Mouse (Mus musculus): ENCODE data around the gene Nacad. TPM values are rescaled to one million over a fixed set of nuclear protein-coding genes. Genes with fewer than 3 reads are reported as not detected.

Gene Nacad
- 50.2 TPM for polyA plus RNA-seq (2015; fragmentation: Illumina TruSeq; extraction: RNeasy Lipid Tissue Mini Kit (QIAGEN cat#74804); ENCODE audit: low read depth, low replicate concordance)

DNA sequence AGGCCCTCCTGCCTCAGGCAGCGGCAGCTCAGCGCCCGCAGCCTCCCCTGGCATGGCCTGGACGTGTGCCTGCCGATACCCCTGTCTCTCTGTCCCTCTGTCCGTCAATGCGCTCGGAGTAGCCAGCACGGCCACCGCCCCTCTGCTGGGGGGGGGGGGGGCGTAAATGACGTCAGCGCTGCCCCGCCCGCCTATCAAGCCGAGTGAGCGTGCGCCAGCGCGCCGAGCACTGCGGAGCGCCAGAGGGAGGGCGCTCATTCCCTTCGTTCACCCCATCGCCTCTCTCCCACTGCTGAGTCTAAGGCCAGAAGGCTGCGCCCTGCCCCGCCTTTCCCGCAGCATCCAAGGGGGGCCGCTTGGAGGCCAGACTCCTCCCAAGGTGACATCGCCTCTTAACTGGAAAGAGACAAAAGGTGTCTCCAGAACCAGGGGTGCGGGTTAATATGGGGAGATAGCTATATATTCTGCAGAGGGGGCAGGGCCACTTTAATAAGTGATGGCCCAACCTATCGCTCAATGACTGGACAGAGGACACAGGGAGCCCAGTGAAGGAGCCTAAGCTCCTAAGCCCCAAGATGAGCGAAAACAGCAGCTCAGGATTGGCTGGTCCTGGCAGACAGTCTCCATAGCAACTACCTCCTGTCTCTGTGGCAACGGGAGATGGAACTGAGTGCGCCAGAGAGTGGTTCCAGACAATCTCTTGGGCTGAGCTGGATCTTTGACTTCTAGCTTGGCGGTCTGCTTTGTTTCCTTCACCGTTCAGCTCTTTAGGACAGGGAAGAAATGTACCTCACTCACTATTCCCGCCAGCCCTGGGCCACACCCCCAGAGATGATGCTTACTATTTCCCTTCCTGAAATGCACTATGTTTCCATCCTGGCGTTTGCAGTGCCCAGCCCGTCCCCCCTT, at the start of gene Nacad:
Nacad (minus strand) TSS at position 563 of the 909 bp plus-strand sequence.

DNA sequence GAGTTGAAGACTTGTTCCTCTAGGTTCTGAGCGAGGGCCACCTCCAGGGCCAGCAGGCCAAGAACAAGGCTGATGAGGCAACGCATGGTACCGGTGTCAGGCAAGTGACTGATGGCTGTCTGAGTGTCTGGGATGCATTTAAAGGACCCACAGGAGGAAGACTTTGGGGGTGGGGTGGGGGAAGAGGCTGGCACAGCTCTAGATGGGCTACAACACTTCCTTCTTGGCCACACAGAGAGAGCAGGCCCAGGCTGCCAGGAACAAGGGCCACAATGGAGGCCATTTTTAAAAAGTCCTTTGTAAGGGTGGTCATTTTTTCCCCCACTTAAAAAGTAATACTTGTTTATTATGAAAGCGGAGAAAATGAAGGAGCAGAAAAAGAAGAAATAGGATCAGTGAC, 32.7 kb upstream of the Nacad start, which contains the start of gene Wap:
Wap (minus strand) TSS at position 101 of the 400 bp plus-strand sequence.

DNA sequence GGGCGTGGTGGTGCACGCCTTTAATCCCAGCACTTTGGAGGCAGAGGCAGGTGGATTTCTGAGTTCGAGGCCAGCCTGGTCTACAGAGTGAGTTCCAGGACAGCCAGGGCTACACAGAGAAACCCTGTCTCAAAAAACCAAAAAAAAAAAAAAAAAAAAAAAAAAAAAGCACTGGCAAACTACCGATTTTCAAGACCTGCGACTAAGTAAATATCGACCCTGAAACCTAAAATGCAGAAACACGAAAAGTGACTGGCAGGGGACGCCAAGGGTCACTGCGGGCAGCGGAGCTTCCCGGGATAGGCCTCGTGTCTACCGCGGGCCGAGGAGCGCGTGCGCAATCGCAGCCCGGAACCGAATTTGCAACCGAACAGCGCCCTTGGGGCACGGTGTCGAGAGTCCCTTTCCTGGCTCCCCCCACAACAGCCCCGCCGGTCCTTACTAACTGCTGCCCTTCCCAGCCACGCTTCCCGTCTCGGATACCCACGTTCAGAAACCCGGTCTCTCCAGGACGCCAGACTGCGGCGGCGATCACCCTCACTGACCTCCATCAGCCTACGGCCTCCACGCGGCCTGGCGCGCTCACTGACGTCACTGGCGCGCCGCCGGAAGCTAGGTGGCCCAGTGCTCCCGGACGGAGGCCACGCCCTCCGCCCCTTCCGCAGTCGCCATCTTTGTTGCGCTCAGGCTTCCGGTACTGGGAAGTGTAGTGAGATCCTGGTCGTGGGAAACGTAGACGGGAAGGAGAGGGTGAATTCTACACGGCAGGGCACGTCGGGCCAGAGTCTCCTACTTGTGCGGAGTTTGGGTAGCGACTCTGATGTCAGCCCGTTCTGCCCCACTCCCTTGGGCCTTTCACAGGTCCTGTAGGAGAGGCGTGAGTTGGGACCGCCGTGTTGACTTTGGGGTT, 19.9 kb upstream of the Nacad start, which contains the start of gene Tbrg4:
Tbrg4 (minus strand) TSS at position 590 of the 910 bp plus-strand sequence.

Other genes starting within 250 kb of the Nacad start
- 132 TPM for gene Zmiz2, start 217.0 kb downstream of the Nacad start, polyA plus RNA-seq (2015; fragmentation: Illumina TruSeq; extraction: RNeasy Lipid Tissue Mini Kit (QIAGEN cat#74804); ENCODE audit: low read depth, low replicate concordance)
- gene Ppia, start 190.6 kb downstream of the Nacad start, polyA plus RNA-seq (2015; fragmentation: Illumina TruSeq; extraction: RNeasy Lipid Tissue Mini Kit (QIAGEN cat#74804); ENCODE audit: low read depth, low replicate concordance), result 3,507 TPM
- 88.1 TPM for gene H2afv, start 161.6 kb downstream of the Nacad start, polyA plus RNA-seq (2015; fragmentation: Illumina TruSeq; extraction: RNeasy Lipid Tissue Mini Kit (QIAGEN cat#74804); ENCODE audit: low read depth, low replicate concordance)
- gene Purb, start 130.1 kb downstream of the Nacad start, polyA plus RNA-seq (2015; fragmentation: Illumina TruSeq; extraction: RNeasy Lipid Tissue Mini Kit (QIAGEN cat#74804); ENCODE audit: low read depth, low replicate concordance), result 168 TPM
- 0.18 TPM for gene Myo1g, start 85.1 kb downstream of the Nacad start, polyA plus RNA-seq (2015; fragmentation: Illumina TruSeq; extraction: RNeasy Lipid Tissue Mini Kit (QIAGEN cat#74804); ENCODE audit: low read depth, low replicate concordance)
- 70.4 TPM for gene Ccm2, start 59.2 kb downstream of the Nacad start, polyA plus RNA-seq (2015; fragmentation: Illumina TruSeq; extraction: RNeasy Lipid Tissue Mini Kit (QIAGEN cat#74804); ENCODE audit: low read depth, low replicate concordance)
- 32.2 TPM for gene Tbrg4, start 20.0 kb upstream of the Nacad start, polyA plus RNA-seq (2015; fragmentation: Illumina TruSeq; extraction: RNeasy Lipid Tissue Mini Kit (QIAGEN cat#74804); ENCODE audit: low read depth, low replicate concordance)
- not detected for gene Wap, start 32.6 kb upstream of the Nacad start, polyA plus RNA-seq (2015; fragmentation: Illumina TruSeq; extraction: RNeasy Lipid Tissue Mini Kit (QIAGEN cat#74804); ENCODE audit: low read depth, low replicate concordance)
- gene Ramp3, start 52.5 kb upstream of the Nacad start, polyA plus RNA-seq (2015; fragmentation: Illumina TruSeq; extraction: RNeasy Lipid Tissue Mini Kit (QIAGEN cat#74804); ENCODE audit: low read depth, low replicate concordance), result 45.2 TPM
- gene Gm11983, start 231.6 kb upstream of the Nacad start, polyA plus RNA-seq (2015; fragmentation: Illumina TruSeq; extraction: RNeasy Lipid Tissue Mini Kit (QIAGEN cat#74804); ENCODE audit: low read depth, low replicate concordance), result not detected

Data from brain, adult 10 weeks (tissue).